Comparison of ENCODE assay signal across 14 mouse cellular contexts in genomic region chr5:101163112-101163511, GRCm38 (mm10).
A peak's percentile ranks its signal among the peaks of the same experiment; 100 is the strongest.
DNase-seq lines count a peak whose midpoint lies in the region; ATAC-seq and TF ChIP-seq lines count a peak whose summit lies in the region.
"Had no signal": no experiment of that assay in that cellular context is flagged by ENCODE, and none has a peak within 500 bp of the region (broad histone marks: within the 10 kb centered on the region; RNA-seq: fewer than 3 reads in every experiment).

No protein-coding gene starts in this region.

- H3K4me1 ChIP-seq in hindbrain, embryonic 16.5 days (ENCODE audit: control insufficient read depth, insufficient read depth, low read depth, low read length): no peaks in the 10 kb centered on the region
- H3K4me1 ChIP-seq: embryonic facial prominence, embryonic 13.5 days; intestine, embryonic 15.5 days had no signal

- no peaks in the 10 kb centered on the region for H3K27me3 ChIP-seq in C2C12 (ENCODE audit: control insufficient read depth, insufficient read depth, insufficient read length)
- peaks cover 3% of the 10 kb centered on the region; the same call in 1 of the 2 replicates for H3K27me3 ChIP-seq in hindbrain, embryonic 16.5 days (replicated peaks; ENCODE audit: control insufficient read depth, insufficient read depth, low read length)
- H3K27me3 ChIP-seq: embryonic facial prominence, embryonic 13.5 days; intestine, embryonic 15.5 days had no signal

- no peak for TF ChIP-seq CTCF in C2C12 (IDR thresholded peaks at IDR 0.05; ENCODE audit: control insufficient read depth, insufficient read depth, insufficient read length)

- WGBS in hindbrain, embryonic 16.5 days: 45% methylated on average over 5 of the region's 5 CpGs

- H3K9me3 ChIP-seq in hindbrain, embryonic 16.5 days (ENCODE audit: control insufficient read depth, low read length): no peaks in the 10 kb centered on the region
- H3K9me3 ChIP-seq: embryonic facial prominence, embryonic 13.5 days; intestine, embryonic 15.5 days had no signal

- H3K79me2 ChIP-seq in C2C12 (ENCODE audit: control insufficient read depth, insufficient read depth): no peaks in the 10 kb centered on the region

- no peak overlapping the region for H3K4me3 ChIP-seq in C2C12 (ENCODE audit: insufficient read depth, poor library complexity, severe bottlenecking)
- H3K4me3 ChIP-seq in hindbrain, embryonic 16.5 days (ENCODE audit: low read length): no peak overlapping the region
- H3K4me3 ChIP-seq: embryonic facial prominence, embryonic 13.5 days; intestine, embryonic 15.5 days; left cerebral cortex, adult 2 months had no signal

- intact Hi-C loops in left cerebral cortex, postnatal 25 days (cut with DNase I): no loop called here

- peak; percentile 90 for DNase-seq in Muller cell, postnatal 12 days (ENCODE audit: inconsistent ontology term)
- peak; percentile 68 for DNase-seq in kidney, adult 11 months
- peak; percentile 31 to 64 for DNase-seq in kidney, postnatal 36 days
- DNase-seq in heart, adult 9 months (ENCODE audit: low spot score in 2 of 2): no peak
- no peak for DNase-seq in left cerebral cortex, postnatal 25 days (ENCODE audit: low spot score in 2 of 2)
- DNase-seq: adrenal gland, postnatal 25 days; cerebellum, adult 11 months; liver; lung, postnatal 14 days had no signal

- H3K4me2 ChIP-seq in hindbrain, embryonic 16.5 days (ENCODE audit: low read length): no peak overlapping the region
- H3K4me2 ChIP-seq: embryonic facial prominence, embryonic 13.5 days; intestine, embryonic 15.5 days had no signal

- no peak for ATAC-seq in hindbrain, embryonic 16.5 days
- ATAC-seq: intestine, embryonic 15.5 days had no signal

- no peaks in the 10 kb centered on the region for H3K36me3 ChIP-seq in C2C12 (ENCODE audit: control insufficient read depth, insufficient read depth)
- H3K36me3 ChIP-seq in hindbrain, embryonic 16.5 days (ENCODE audit: control insufficient read depth, insufficient read depth, low read length): no peaks in the 10 kb centered on the region
- H3K36me3 ChIP-seq: embryonic facial prominence, embryonic 13.5 days; intestine, embryonic 15.5 days had no signal

- H3ac ChIP-seq in C2C12 (ENCODE audit: control insufficient read depth, insufficient read length, low read depth): no peak overlapping the region

- H3K9ac ChIP-seq in hindbrain, embryonic 16.5 days (ENCODE audit: low read depth, low read length): no peak overlapping the region
- H3K9ac ChIP-seq: embryonic facial prominence, embryonic 13.5 days; intestine, embryonic 15.5 days had no signal

- no peak overlapping the region for H3K27ac ChIP-seq in hindbrain, embryonic 16.5 days (ENCODE audit: low read depth, low read length)
- H3K27ac ChIP-seq: embryonic facial prominence, embryonic 13.5 days; intestine, embryonic 15.5 days; left cerebral cortex, adult 2 months had no signal

- H3K79me3 ChIP-seq in C2C12 (ENCODE audit: low read depth): no peaks in the 10 kb centered on the region

TF ChIP-seq in C2C12, 6 proteins besides CTCF, POLR2A, EP300 and RAD21:
- TF ChIP-seq MAX (IDR thresholded peaks at IDR 0.05): no peak
- TF ChIP-seq MYOD1 (IDR thresholded peaks at IDR 0.05; ENCODE audit: control insufficient read depth, insufficient read length, low read depth): peak; percentile 4
- TF ChIP-seq CEBPB (IDR thresholded peaks at IDR 0.05; ENCODE audit: low read depth): peak; percentile 34

Comparison
In these comparisons a context has a peak if more than half of its experiments do, and no peak if none do; other contexts are left out.
1. DNase-seq: peak in Muller cell, postnatal 12 days (single experiment), kidney, adult 11 months (single experiment) and kidney, postnatal 36 days (2 of 2); none in heart, adult 9 months (0 of 2) and left cerebral cortex, postnatal 25 days (0 of 2).